Mouse (Mus musculus) granulocyte monocyte progenitor cell, adult 5-6 weeks (primary cell): ENCODE results near the gene Fbxl16. TPM values are rescaled to one million over a fixed set of nuclear protein-coding genes. Genes with fewer than 3 reads are reported as not detected.

Experiments
- ATAC-seq: replicated peaks from 2 replicates; pipeline ENCODE4 v1.8.0; 2016; ENCODE audit warnings: mild to moderate bottlenecking, moderate TSS enrichment, inconsistent platforms; ENCODE audit not compliant: poor library complexity, severe bottlenecking
- total RNA-seq, 2 experiments: library from RNA; stranded (forward) in 1 of 2; stranded (reverse) in 1 of 2; fragments of 200-712, 200-1000 nt in 1 of 2; fragments of >200 nt in 1 of 2; fragmentation: Nextera tagmentation in 1 of 2; gene quantifications; 2 replicates each; pipeline ENCODE4 v1.2.3; 2014 to 2017

The Fbxl16 gene
- total RNA-seq, 2 experiments from 2014 or later = not detected

DNA sequence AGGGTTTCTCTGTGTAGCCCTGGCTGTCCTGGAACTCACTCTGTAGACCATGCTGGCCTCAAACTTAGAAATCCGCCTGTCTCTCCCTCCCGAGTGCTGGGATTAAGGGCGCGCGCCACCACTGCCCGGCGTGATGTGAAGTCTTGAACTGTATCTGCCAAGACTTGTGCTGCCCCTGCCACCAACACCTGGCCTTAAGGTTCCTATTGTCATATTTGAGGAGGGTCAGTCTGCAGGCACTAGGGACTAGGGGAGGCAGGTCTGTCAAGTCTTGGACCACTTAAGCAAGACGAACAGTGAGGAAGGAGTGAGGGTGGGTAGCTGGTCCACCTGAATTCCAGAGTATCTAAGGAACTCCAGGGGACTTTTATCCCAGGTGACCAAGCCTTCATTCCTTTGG, 60.6 kb downstream of the Fbxl16 start:
- ATAC-seq = no peak

DNA sequence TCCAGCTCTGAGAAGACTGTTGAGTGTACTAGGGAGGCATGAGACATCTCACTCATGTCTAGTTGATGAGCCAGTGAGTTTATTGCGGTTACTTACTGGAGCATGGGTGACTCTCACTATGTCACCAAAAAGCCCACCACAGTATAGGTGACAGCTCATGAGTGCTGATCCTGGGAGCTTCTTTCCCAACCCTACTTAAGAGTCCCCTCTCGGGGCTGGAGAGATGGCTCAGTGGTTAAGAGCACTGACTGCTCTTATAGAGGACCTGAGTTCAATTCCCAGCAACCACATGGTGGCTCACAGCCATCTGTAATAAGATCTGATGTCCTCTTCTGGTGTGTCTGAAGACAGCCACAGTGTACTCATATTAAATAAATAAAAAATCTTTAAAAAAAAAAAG, 61.1 kb downstream of the Fbxl16 start:
- ATAC-seq = no peak

Other genes with a start within 250 kb of the Fbxl16 start
- gene Sox8, start 238.4 kb upstream of the Fbxl16 start, total RNA-seq (2014; fragmentation: Nextera tagmentation) = 1.1 TPM in 1 of 2 replicates, not detected in the other
- not detected in 2 replicates for gene Sox8, start 238.4 kb upstream of the Fbxl16 start, total RNA-seq (2017)
- 34.0 and 36.8 TPM in 2 replicates for gene Lmf1, start 230.0 kb upstream of the Fbxl16 start, total RNA-seq (2014; fragmentation: Nextera tagmentation)
- gene Lmf1, start 230.0 kb upstream of the Fbxl16 start, total RNA-seq (2017) = 6.9 and 10.7 TPM in 2 replicates
- gene Gng13, start 91.9 kb upstream of the Fbxl16 start, total RNA-seq (2014; fragmentation: Nextera tagmentation) = not detected in 2 replicates
- gene Gng13, start 91.9 kb upstream of the Fbxl16 start, total RNA-seq (2017) = not detected in 2 replicates
- 16.8 and 29.8 TPM in 2 replicates for gene Chtf18, start 81.7 kb upstream of the Fbxl16 start, total RNA-seq (2014; fragmentation: Nextera tagmentation)
- 17.0 and 22.4 TPM in 2 replicates for gene Chtf18, start 81.7 kb upstream of the Fbxl16 start, total RNA-seq (2017)
- 10.9 and 15.6 TPM in 2 replicates for gene Rpusd1, start 81.4 kb upstream of the Fbxl16 start, total RNA-seq (2014; fragmentation: Nextera tagmentation)
- 4.2 and 6.6 TPM in 2 replicates for gene Rpusd1, start 81.4 kb upstream of the Fbxl16 start, total RNA-seq (2017)
- not detected in 2 replicates for gene Mslnl, start 73.0 kb upstream of the Fbxl16 start, total RNA-seq (2014; fragmentation: Nextera tagmentation)
- gene Mslnl, start 73.0 kb upstream of the Fbxl16 start, total RNA-seq (2017) = not detected in 2 replicates
- gene Msln, start 54.7 kb upstream of the Fbxl16 start, total RNA-seq (2014; fragmentation: Nextera tagmentation) = not detected in 2 replicates
- gene Msln, start 54.7 kb upstream of the Fbxl16 start, total RNA-seq (2017) = not detected in 2 replicates
- gene Narfl, start 35.3 kb upstream of the Fbxl16 start, total RNA-seq (2014; fragmentation: Nextera tagmentation) = 22.8 and 23.5 TPM in 2 replicates
- gene Narfl, start 35.3 kb upstream of the Fbxl16 start, total RNA-seq (2017) = 15.0 and 17.4 TPM in 2 replicates
- gene Haghl, start 23.4 kb upstream of the Fbxl16 start, total RNA-seq (2014; fragmentation: Nextera tagmentation) = 24.1 and 27.6 TPM in 2 replicates
- 13.8 and 19.4 TPM in 2 replicates for gene Haghl, start 23.4 kb upstream of the Fbxl16 start, total RNA-seq (2017)
- gene Ccdc78, start 22.5 kb upstream of the Fbxl16 start, total RNA-seq (2014; fragmentation: Nextera tagmentation) = 0.45 TPM in 1 of 2 replicates, not detected in the other
- gene Ccdc78, start 22.5 kb upstream of the Fbxl16 start, total RNA-seq (2017) = 0.52 TPM in 1 of 2 replicates, not detected in the other
- 85.3 and 92.7 TPM in 2 replicates for gene Fam173a, start 16.2 kb upstream of the Fbxl16 start, total RNA-seq (2014; fragmentation: Nextera tagmentation)
- gene Fam173a, start 16.2 kb upstream of the Fbxl16 start, total RNA-seq (2017) = 31.9 and 43.1 TPM in 2 replicates
- gene AC134908.4, start 13.4 kb upstream of the Fbxl16 start, total RNA-seq (2014; fragmentation: Nextera tagmentation) = not detected in 2 replicates
- gene AC134908.4, start 13.4 kb upstream of the Fbxl16 start, total RNA-seq (2017) = not detected in 2 replicates
- gene Metrn, start 11.9 kb upstream of the Fbxl16 start, total RNA-seq (2014; fragmentation: Nextera tagmentation) = 15.8 and 23.3 TPM in 2 replicates
- gene Metrn, start 11.9 kb upstream of the Fbxl16 start, total RNA-seq (2017) = 33.5 and 64.4 TPM in 2 replicates
- 12.5 and 16.9 TPM in 2 replicates for gene Wdr24, start 14.5 kb downstream of the Fbxl16 start, total RNA-seq (2014; fragmentation: Nextera tagmentation)
- gene Wdr24, start 14.5 kb downstream of the Fbxl16 start, total RNA-seq (2017) = 14.8 and 19.3 TPM in 2 replicates
- gene Jmjd8, start 19.8 kb downstream of the Fbxl16 start, total RNA-seq (2014; fragmentation: Nextera tagmentation) = 19.5 and 23.1 TPM in 2 replicates
- gene Jmjd8, start 19.8 kb downstream of the Fbxl16 start, total RNA-seq (2017) = 15.2 and 23.4 TPM in 2 replicates
- gene Stub1, start 24.3 kb downstream of the Fbxl16 start, total RNA-seq (2014; fragmentation: Nextera tagmentation) = 112 and 131 TPM in 2 replicates
- gene Stub1, start 24.3 kb downstream of the Fbxl16 start, total RNA-seq (2017) = 99.3 and 101 TPM in 2 replicates
- 1.1 and 3.0 TPM in 2 replicates for gene Rhbdl1, start 28.2 kb downstream of the Fbxl16 start, total RNA-seq (2014; fragmentation: Nextera tagmentation)
- not detected in 2 replicates for gene Rhbdl1, start 28.2 kb downstream of the Fbxl16 start, total RNA-seq (2017)
- 1.2 TPM in 1 of 2 replicates, not detected in the other for gene Gm20683, start 32.7 kb downstream of the Fbxl16 start, total RNA-seq (2014; fragmentation: Nextera tagmentation)
- 0.41 and 1.2 TPM in 2 replicates for gene Gm20683, start 32.7 kb downstream of the Fbxl16 start, total RNA-seq (2017)
- gene Rhot2, start 35.8 kb downstream of the Fbxl16 start, total RNA-seq (2014; fragmentation: Nextera tagmentation) = 28.3 and 35.5 TPM in 2 replicates
- 11.9 and 17.8 TPM in 2 replicates for gene Rhot2, start 35.8 kb downstream of the Fbxl16 start, total RNA-seq (2017)
- 64.7 and 66.9 TPM in 2 replicates for gene Wdr90, start 52.4 kb downstream of the Fbxl16 start, total RNA-seq (2014; fragmentation: Nextera tagmentation)
- 11.8 and 15.0 TPM in 2 replicates for gene Wdr90, start 52.4 kb downstream of the Fbxl16 start, total RNA-seq (2017)
- 30.4 and 58.6 TPM in 2 replicates for gene Mcrip2, start 59.7 kb downstream of the Fbxl16 start, total RNA-seq (2014; fragmentation: Nextera tagmentation)
- 11.2 and 25.8 TPM in 2 replicates for gene Mcrip2, start 59.7 kb downstream of the Fbxl16 start, total RNA-seq (2017)
- 23.4 and 27.7 TPM in 2 replicates for gene Mettl26, start 66.0 kb downstream of the Fbxl16 start, total RNA-seq (2014; fragmentation: Nextera tagmentation)
- gene Mettl26, start 66.0 kb downstream of the Fbxl16 start, total RNA-seq (2017) = 9.7 and 15.2 TPM in 2 replicates
- gene Wfikkn1, start 71.8 kb downstream of the Fbxl16 start, total RNA-seq (2014; fragmentation: Nextera tagmentation) = 2.1 TPM in 1 of 2 replicates, not detected in the other
- gene Wfikkn1, start 71.8 kb downstream of the Fbxl16 start, total RNA-seq (2017) = 1.1 and 1.3 TPM in 2 replicates
- 9.4 and 15.9 TPM in 2 replicates for gene Rab40c, start 110.6 kb downstream of the Fbxl16 start, total RNA-seq (2014; fragmentation: Nextera tagmentation)
- 7.2 and 11.8 TPM in 2 replicates for gene Rab40c, start 110.6 kb downstream of the Fbxl16 start, total RNA-seq (2017)
- gene Pigq, start 135.9 kb downstream of the Fbxl16 start, total RNA-seq (2014; fragmentation: Nextera tagmentation) = 63.5 and 87.9 TPM in 2 replicates
- gene Pigq, start 135.9 kb downstream of the Fbxl16 start, total RNA-seq (2017) = 32.4 and 37.1 TPM in 2 replicates
- not detected in 2 replicates for gene Nhlrc4, start 135.9 kb downstream of the Fbxl16 start, total RNA-seq (2014; fragmentation: Nextera tagmentation)
- not detected in 2 replicates for gene Nhlrc4, start 135.9 kb downstream of the Fbxl16 start, total RNA-seq (2017)
- not detected in 2 replicates for gene A930017K11Rik, start 143.5 kb downstream of the Fbxl16 start, total RNA-seq (2014; fragmentation: Nextera tagmentation)
- gene A930017K11Rik, start 143.5 kb downstream of the Fbxl16 start, total RNA-seq (2017) = not detected in 2 replicates
- gene Capn15, start 176.7 kb downstream of the Fbxl16 start, total RNA-seq (2014; fragmentation: Nextera tagmentation) = 12.5 and 16.4 TPM in 2 replicates
- 3.2 and 5.3 TPM in 2 replicates for gene Capn15, start 176.7 kb downstream of the Fbxl16 start, total RNA-seq (2017)